Mouse (Mus musculus): ENCODE results near the gene Polr3gl. TPM values are rescaled to one million over a fixed set of nuclear protein-coding genes. Genes with fewer than 3 reads are reported as not detected.
"Not testable (repeated sequence)": the region's sequence is repeated elsewhere in the genome, so short reads cannot be mapped to it uniquely, and the experiment has no call there.

Gene Polr3gl
- total RNA-seq (2021) = 10 to 100 TPM; 32.4 to 34.2 TPM
- long read RNA-seq, experiment 1, transcript Polr3gl-201 (8 exons, 1,427 nt) = major isoform, 51 of 60 reads
- long read RNA-seq, experiment 1, partial matches to known transcripts = 1 of 60 reads
- long read RNA-seq, experiment 1, other reads (novel, unspliced or antisense) = 6 of 60 reads
- long read RNA-seq, experiment 2, transcript Polr3gl-201 (8 exons, 1,427 nt) = major isoform, 40 of 49 reads
- long read RNA-seq, experiment 2, partial matches to known transcripts = 1 of 49 reads
- long read RNA-seq, experiment 2, other reads (novel, unspliced or antisense) = 4 of 49 reads

DNA sequence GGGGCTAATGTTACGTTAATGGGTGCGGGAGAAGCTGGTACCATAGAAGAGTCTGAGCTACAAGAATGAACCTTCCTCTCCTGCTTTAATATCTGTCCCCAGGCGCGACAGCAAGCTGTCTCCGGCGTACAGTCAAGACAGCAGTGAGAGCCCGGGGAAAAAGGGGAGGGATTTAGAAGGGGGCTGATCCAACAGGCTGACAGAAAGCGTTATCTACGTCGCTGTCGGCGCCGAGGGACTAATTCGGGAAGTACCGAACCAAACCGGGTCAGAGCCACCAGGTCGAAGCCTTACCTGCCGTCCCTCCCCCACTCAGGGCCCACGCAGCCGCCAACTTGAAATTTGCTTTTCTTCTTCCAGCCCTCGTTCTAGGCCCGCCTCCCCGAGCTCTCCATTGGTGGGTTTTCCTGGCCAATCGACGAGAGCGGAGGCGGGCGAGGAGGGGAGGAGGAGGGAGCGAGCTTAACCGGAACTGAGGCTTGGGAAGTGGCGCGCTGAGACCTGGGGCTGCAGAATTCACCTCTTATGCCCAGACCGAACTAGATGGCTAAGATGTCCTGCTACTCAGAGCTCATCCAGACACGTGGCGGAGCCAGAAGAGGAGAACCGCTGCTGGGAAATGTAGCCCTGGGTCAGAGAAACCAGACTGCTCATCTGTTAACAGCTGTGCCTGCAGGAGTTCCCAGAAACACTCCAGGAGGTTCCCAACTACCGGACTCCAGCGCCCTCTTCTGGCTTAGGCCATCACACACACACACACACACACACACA, at the start of gene Polr3gl:
Gene Polr3gl (minus strand): TSS at position 392 of the 771 bp plus-strand sequence.
- DNase-seq (ENCODE audit: low spot score in 2 of 2) = peak; percentile 80 to 93

DNA sequence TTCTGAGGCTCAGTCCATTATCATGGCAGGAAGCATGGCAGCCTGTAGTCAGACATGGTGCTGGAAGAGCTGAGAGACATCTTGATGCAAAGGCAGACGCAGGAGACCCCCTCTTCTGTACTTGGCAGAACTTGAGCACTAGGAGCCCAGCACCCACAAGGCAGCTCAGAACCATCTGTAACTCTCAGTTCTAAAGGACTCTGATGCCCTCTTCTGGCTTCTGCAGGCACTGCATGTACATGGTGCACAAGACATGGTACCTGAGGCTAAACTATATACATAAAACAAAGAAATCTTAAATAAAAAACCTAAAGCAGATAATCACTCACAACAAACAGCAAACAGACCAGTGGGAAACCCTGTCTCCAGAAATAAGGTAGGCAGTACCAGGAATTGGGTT, 45.2 kb upstream of the Polr3gl start:
- DNase-seq (ENCODE audit: low spot score in 2 of 2) = peak in 1 of 2 experiments; percentile 48

DNA sequence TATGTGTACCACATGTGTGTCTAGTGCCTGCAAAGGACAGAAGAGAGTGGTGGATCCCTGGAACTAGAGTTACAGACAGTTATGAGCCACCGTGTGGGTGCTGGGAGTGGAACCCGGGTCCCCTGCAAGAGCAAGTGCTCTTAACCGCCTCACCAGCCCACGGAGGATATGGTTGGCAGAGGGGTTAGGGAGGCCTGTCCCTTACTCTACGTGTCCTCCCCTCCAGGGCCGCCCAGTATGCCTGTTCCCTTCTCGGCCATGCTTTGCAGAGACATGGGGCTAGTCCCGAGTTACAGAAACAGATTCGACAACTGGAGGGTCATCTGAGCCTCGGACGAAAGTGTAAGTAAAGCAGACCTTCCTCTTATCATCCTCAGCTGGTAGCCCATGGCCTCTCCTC, 42.5 kb upstream of the Polr3gl start:
- DNase-seq (ENCODE audit: low spot score in 2 of 2) = no peak

DNA sequence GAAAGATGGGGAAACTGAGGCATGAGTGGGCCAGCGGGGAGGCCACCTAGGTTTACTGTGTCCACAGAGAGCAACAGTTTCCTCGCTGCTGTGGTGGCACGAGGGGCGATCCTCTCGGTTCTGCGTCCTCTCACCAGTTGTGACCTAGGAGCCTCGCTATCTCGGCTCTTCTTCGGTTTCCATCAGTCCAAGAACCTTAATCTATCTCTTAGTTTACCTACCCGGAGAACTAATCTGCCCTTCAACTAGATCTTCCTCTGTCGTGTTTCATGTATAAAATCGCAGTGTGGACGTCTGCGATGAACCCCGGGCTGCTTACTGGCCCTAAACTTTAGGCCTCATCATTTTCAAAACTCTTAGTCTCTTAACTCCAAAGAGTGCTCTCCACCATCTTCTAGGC, 41.9 kb upstream of the Polr3gl start:
- DNase-seq (ENCODE audit: low spot score in 2 of 2) = no peak

- DNase-seq (ENCODE audit: low spot score in 2 of 2) = peak; percentile 82 to 90
Observed at GRCm38 (mm10) chr3:96634928-96635879, 41.2 kb upstream of the Polr3gl start, which contains the start of the genes Pex11b and Gm42957. TSS of gene Pex11b (plus strand) at chr3:96635376. TSS of gene Gm42957 (plus strand) at chr3:96635474.

GRCm38 (mm10) chr3:96634015-96634414, 40.0 kb upstream of the Polr3gl start:
- no peak for DNase-seq (ENCODE audit: low spot score in 2 of 2)

- no peak for DNase-seq (ENCODE audit: low spot score in 2 of 2)
Observed at GRCm38 (mm10) chr3:96632058-96632457, 38.1 kb upstream of the Polr3gl start.

GRCm38 (mm10) chr3:96629729-96630600, 36.0 kb upstream of the Polr3gl start, which contains the start of gene Rbm8a:
TSS of gene Rbm8a (plus strand) at chr3:96629933.
- peak; percentile 88 to 96 for DNase-seq (ENCODE audit: low spot score in 2 of 2)

GRCm38 (mm10) chr3:96623201-96623600, 29.2 kb upstream of the Polr3gl start:
- DNase-seq (ENCODE audit: low spot score in 2 of 2) = no peak

DNA sequence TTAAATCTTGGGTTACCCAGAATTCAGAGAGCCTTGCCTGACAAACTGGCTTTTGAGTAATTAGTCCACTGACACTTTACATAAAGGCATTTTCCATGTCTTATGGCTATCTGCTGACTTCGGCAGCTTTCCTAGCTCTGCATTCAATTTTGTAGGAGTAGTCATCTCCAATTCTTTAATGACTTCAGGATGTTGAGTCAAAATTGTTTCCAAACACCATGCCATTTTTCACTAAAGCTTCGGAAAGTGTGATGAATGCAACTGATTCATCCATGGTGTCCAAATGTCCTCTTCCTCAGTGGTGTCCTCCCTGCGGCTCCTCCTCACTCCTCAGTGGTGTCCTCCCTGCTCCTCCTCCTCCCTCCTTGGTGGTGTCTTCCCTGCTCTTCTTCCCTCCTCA, 24.0 kb upstream of the Polr3gl start:
- no peak for DNase-seq (ENCODE audit: low spot score in 2 of 2)

DNA sequence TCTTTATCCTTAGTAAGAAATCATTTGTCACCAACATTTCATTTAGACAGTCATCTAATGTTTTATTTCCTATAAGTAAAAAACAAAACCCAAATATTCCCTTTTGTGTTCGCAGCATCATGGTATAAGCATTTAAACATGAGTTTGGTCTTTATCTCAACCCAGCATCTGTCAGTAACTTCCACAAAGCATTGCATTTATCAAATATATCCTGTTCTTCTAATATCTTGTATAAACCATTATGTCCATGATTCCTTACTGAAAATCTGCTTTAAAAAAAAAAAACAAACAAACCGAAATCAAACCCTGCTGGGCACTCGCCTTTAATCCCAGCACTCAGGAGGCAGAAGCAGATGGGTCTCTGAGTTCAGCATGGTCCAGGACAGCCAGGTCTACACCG, 12.6 kb upstream of the Polr3gl start:
- DNase-seq (ENCODE audit: low spot score in 2 of 2) = no peak

- not testable (repeated sequence) for DNase-seq (ENCODE audit: low spot score in 2 of 2)
Observed at GRCm38 (mm10) chr3:96606007-96606406, 12.0 kb upstream of the Polr3gl start.

DNA sequence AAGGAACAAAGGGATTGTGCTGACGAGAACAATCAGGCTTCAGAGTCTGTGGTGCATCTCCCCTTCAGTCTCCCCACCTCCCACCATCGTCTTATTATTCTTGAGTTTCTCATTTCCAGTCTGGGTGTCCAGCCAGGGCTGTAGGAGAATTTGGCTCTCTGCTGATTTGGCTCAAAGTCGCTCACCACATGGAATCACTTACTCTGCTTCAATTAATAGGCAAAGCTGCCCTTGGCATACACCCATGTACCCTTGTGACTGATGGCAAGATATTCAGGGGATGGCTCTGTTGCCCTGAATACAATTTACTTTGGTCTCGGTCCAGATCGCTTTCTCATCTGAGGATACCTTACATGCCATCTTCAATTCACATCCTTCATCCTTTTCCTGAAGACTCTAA, 9.3 kb upstream of the Polr3gl start:
- no peak for DNase-seq (ENCODE audit: low spot score in 2 of 2)

GRCm38 (mm10) chr3:96602704-96603084, 8.7 kb upstream of the Polr3gl start:
- DNase-seq (ENCODE audit: low spot score in 2 of 2) = no peak

DNA sequence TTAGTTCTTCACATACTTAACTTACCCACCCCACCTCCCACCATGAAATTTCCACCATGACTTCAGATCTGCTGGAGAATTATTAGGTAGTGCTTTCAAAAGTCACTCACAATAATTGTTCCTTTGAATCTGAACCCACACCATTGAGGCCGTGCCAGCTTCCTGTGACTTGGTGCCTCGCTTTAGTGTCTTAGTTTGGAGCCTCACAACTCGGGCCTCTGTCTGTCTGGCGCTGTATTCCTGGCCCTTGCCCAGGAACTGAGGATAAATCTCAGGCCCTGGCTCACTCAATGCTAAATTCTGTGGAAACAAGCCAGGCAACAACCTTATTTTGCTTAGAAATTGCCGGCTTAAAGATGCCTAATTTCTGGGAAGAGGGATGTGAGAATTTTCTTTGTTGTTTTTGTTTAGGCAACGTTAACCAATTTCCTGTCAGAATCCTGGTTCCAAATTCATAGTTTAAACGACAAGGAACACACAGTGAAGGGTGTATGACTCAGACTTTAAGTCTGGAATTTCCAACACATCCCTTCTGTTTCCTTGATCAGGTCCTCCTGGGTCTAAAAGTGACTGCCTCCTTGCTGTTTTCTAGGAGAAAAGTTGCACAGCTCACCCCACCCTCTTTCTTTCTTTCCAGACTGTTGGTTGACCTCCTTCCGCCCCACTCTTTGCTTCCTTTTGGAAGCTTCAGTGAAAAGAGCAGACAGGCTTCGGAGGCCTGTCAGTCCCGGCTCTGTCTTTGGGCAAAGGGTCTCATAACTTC, 8.1 kb upstream of the Polr3gl start:
- peak in 1 of 2 experiments; percentile 59 for DNase-seq (ENCODE audit: low spot score in 2 of 2)

GRCm38 (mm10) chr3:96601251-96601787, 7.3 kb upstream of the Polr3gl start:
- DNase-seq (ENCODE audit: low spot score in 2 of 2) = peak; percentile 61 to 84

GRCm38 (mm10) chr3:96600639-96601250, 6.8 kb upstream of the Polr3gl start, which contains the start of gene Lix1l:
TSS of gene Lix1l (plus strand) at chr3:96601149.
- peak; percentile 89 to 93 for DNase-seq (ENCODE audit: low spot score in 2 of 2)

- DNase-seq (ENCODE audit: low spot score in 2 of 2) = no peak
Observed at GRCm38 (mm10) chr3:96599411-96599810, 5.4 kb upstream of the Polr3gl start.

DNA sequence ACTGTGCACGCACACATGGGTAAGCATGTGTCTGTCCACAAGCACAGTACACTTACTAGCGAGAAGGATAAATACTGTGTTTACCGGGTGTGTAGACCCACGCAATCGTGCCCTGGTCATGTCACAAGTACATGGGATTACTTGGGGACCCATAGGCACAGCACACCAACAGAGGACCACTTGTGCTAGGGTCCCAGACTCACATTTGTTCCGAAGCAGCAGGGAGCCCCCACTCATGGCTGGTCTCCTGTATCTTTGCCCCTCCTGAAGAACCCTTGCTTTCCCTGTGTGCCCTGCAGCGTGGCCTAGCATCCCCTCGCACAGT, 5.0 kb upstream of the Polr3gl start:
- DNase-seq (ENCODE audit: low spot score in 2 of 2) = no peak

Data from gastrocnemius, postnatal 4 days (tissue).